In genomic region chr12:91807095-91807494, GRCm38 (mm10) we compare ENCODE assay signal across 25 mouse cellular contexts.
"Had no signal": no experiment of that assay in that cellular context is flagged by ENCODE, and none has a peak within 500 bp of the region (broad histone marks: within the 10 kb centered on the region; RNA-seq: fewer than 3 reads in every experiment).

No protein-coding gene starts in this region.

- H3K4me3 ChIP-seq: gastrocnemius, adult 2 months; heart, adult 2 months; hindbrain, embryonic 10.5 days; hindbrain, embryonic 12.5 days; intestine, embryonic 15.5 days; layer of hippocampus, adult 2 months; left cerebral cortex, adult 2 months; limb, embryonic 13.5 days; limb, embryonic 15.5 days; liver, embryonic 12.5 days had no signal

- H3K27ac ChIP-seq: gastrocnemius, adult 2 months; heart, adult 2 months; hindbrain, embryonic 10.5 days; hindbrain, embryonic 12.5 days; hindbrain, embryonic 14.5 days; intestine, embryonic 15.5 days; layer of hippocampus, adult 2 months; left cerebral cortex, adult 2 months; limb, embryonic 13.5 days; limb, embryonic 15.5 days; liver, embryonic 12.5 days had no signal

- H3K9me3 ChIP-seq: hindbrain, embryonic 10.5 days; hindbrain, embryonic 12.5 days; intestine, embryonic 15.5 days; limb, embryonic 13.5 days; limb, embryonic 15.5 days; liver, embryonic 12.5 days had no signal

- H3K4me2 ChIP-seq: heart, embryonic 11.5 days; hindbrain, embryonic 12.5 days; hindbrain, embryonic 14.5 days; intestine, embryonic 15.5 days; limb, embryonic 13.5 days; limb, embryonic 15.5 days; liver, embryonic 12.5 days had no signal

- ATAC-seq: hindbrain, embryonic 16.5 days; inflammation-experienced regulatory T-cells, adult 6 months; intestine, embryonic 15.5 days; intestine, postnatal 0 days; liver, embryonic 12.5 days had no signal

- H3K9ac ChIP-seq: hindbrain, embryonic 12.5 days; hindbrain, embryonic 14.5 days; intestine, embryonic 15.5 days; limb, embryonic 13.5 days; limb, embryonic 15.5 days; liver, embryonic 12.5 days had no signal

- H3K4me1 ChIP-seq: hindbrain, embryonic 10.5 days; hindbrain, embryonic 12.5 days; intestine, embryonic 15.5 days; limb, embryonic 13.5 days; limb, embryonic 15.5 days; liver, embryonic 12.5 days had no signal

- DNase-seq: gastrocnemius, adult 2 months; gastrocnemius, postnatal 10 days; gastrocnemius, postnatal 25 days; heart, adult 2 months; heart, postnatal 10 days; heart, postnatal 4 days; kidney, adult 18-20 months; kidney, adult 8-10 months; kidney, postnatal 10 days; kidney, postnatal 25 days; kidney, postnatal 4 days; left cerebral cortex, postnatal 4 days had no signal

- H3K27me3 ChIP-seq: hindbrain, embryonic 12.5 days; intestine, embryonic 15.5 days; limb, embryonic 13.5 days; limb, embryonic 15.5 days; liver, embryonic 12.5 days had no signal
